Mouse (Mus musculus) ES-E14 (cell line): ENCODE data around the gene Tnnt3. TPM values are rescaled to one million over a fixed set of nuclear protein-coding genes. Genes with fewer than 3 reads are reported as not detected.

Experiments
- DNase-seq: peaks from one replicate; pipeline ENCODE4 v3.0.0-alpha.2; 2013; ENCODE audit warnings: low read depth, low spot score
- H3K27ac ChIP-seq: 2 replicates; pipeline ENCODE4 v1.5.1; 2012; ENCODE audit warnings: low read depth, mild to moderate bottlenecking, low read length, moderate library complexity, mixed read lengths; ENCODE audit not compliant: poor library complexity, insufficient read depth, severe bottlenecking
- H3K36me3 ChIP-seq: 2 replicates; pipeline ENCODE4 v1.6.1; 2012; ENCODE audit warnings: mild to moderate bottlenecking, low read length, moderate library complexity, mixed read lengths; ENCODE audit not compliant: control insufficient read depth, poor library complexity, insufficient read depth, severe bottlenecking
- H3K4me1 ChIP-seq, 2 experiments: fragments of 150-350 bp in 1 of 2; sonication (generic) in 1 of 2; 2 replicates each; pipeline ENCODE4 v1.6.1; 2012; ENCODE audit warnings: low read length in 2 of 2, mild to moderate bottlenecking in 1 of 2, mixed read lengths in 1 of 2; ENCODE audit not compliant: control insufficient read depth in 2 of 2, insufficient read depth in 2 of 2, poor library complexity in 1 of 2
- H3K4me3 ChIP-seq, 2 experiments: fragments of 150-350 bp in 1 of 2; sonication (generic) in 1 of 2; 2 replicates each; pipeline ENCODE4 v1.5.1; 2012; ENCODE audit warnings: low read length in 2 of 2, low read depth in 1 of 2, mild to moderate bottlenecking in 1 of 2, mixed read lengths in 1 of 2; ENCODE audit not compliant: insufficient read depth in 1 of 2, poor library complexity in 1 of 2, severe bottlenecking in 1 of 2
- H3K9ac ChIP-seq: 2 replicates; pipeline ENCODE4 v1.6.1; 2012; ENCODE audit warnings: low read depth, mild to moderate bottlenecking, low read length, mixed read lengths; ENCODE audit not compliant: poor library complexity, insufficient read depth, severe bottlenecking
- H3K9me3 ChIP-seq: fragments of 150-350 bp; sonication (generic); 2 replicates; pipeline ENCODE4 v1.6.1; 2012; ENCODE audit warnings: low read depth, mild to moderate bottlenecking, low read length; ENCODE audit not compliant: control insufficient read depth, insufficient read depth
- CHD2 ChIP-seq: IDR thresholded peaks from 2 replicates; pipeline ENCODE4 v1.6.1; 2014; ENCODE audit warnings: mild to moderate bottlenecking, low read depth, low read length, inconsistent platforms
- HCFC1 ChIP-seq: IDR thresholded peaks from 2 replicates; pipeline ENCODE4 v1.6.1; 2012; ENCODE audit warnings: low read length, inconsistent platforms, borderline replicate concordance; ENCODE audit not compliant: insufficient read depth
- MAFK ChIP-seq: IDR thresholded peaks from 2 replicates; pipeline ENCODE4 v1.6.1; 2014; ENCODE audit warnings: mild to moderate bottlenecking, low read depth, low read length, inconsistent platforms; ENCODE audit not compliant: insufficient read depth
- ZC3H11A ChIP-seq: IDR thresholded peaks from 2 replicates; pipeline ENCODE4 v1.6.1; 2012; ENCODE audit warnings: low read depth, mild to moderate bottlenecking, inconsistent platforms, low read length, borderline replicate concordance
- ZNF384 ChIP-seq: IDR thresholded peaks from 2 replicates; pipeline ENCODE4 v1.6.1; 2012; ENCODE audit warnings: low read depth, low read length, inconsistent platforms
- in situ Hi-C, 2 experiments: fragments of 600-800 bp; cut with MboI; formaldehyde crosslinking; loops; one replicate each; pipeline ENCODE4 v1.15.1; 2025; ENCODE audit warnings: low sequenced_read_pairs in 2 of 2, inconsistent platforms in 1 of 2; ENCODE audit not compliant: unreplicated experiment in 2 of 2
- total RNA-seq: library from RNA; depleted of rRNA; stranded (reverse); fragments of 300-350 nt; gene quantifications from 2 replicates; pipeline ENCODE4 v1.2.3, GENCODE M21; 2012

The Tnnt3 gene
- total RNA-seq, 1 experiment: 6.4 TPM

DNA sequence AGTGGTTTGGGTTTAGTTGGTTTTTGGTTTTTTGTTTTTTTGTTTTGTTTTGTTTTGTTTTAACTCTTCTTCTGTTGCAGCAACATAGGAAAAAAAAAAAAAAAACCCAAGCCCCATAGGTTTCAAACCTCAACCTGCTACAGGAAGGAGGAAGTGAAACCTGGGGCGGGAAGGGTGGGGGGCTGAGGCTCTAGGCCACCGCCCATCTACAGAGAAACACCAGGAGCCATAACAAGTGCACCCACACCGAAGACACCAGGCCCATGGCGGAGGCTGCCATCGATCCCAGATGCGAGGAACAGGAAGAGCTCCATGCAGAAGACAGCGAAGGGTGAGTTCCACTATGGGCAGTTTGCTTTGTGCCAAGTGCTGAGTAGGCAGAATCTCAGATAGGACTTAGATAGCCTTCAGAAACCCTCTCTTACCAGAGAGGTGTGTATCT is 38.0 kb upstream of the Tnnt3 start, which contains the start of gene Lsp1:
TSS of gene Lsp1 (plus strand) at position 174 of the 442 bp plus-strand sequence.
- in situ Hi-C loops: no loop called here
- Histone ChIP-seq H3K27ac (no peak within 1 kb of the TSS), H3K9me3 (no peaks in the 10 kb centered on the region), H3K9ac (no peak within 1 kb of the TSS), H3K4me3 (no peak within 1 kb of the TSS), H3K36me3 (no peaks in the 10 kb centered on the region), H3K4me1 (no peaks in the 10 kb centered on the region)
- no peak for DNase-seq
- TF ChIP-seq CHD2 (no peak), MAFK (peak; percentile 78)

- Histone ChIP-seq H3K9me3 (no peaks in the 10 kb centered on the region), H3K27ac (no peak overlapping the region), H3K36me3 (no peaks in the 10 kb centered on the region), H3K4me1 (no peaks in the 10 kb centered on the region), H3K4me3 (no peak overlapping the region), H3K9ac (no peak overlapping the region)
- in situ Hi-C loops: no loop called here
- no peak for DNase-seq
- TF ChIP-seq CHD2 (no peak), ZNF384 (no peak), MAFK (no peak)
These were observed 37.2 kb upstream of the Tnnt3 start for GRCm38 (mm10) chr7:142461446-142461845.

GRCm38 (mm10) chr7:142462190-142462589 is 36.4 kb upstream of the Tnnt3 start:
- TF ChIP-seq CHD2: no peak
- TF ChIP-seq ZNF384: no peak
- TF ChIP-seq MAFK: no peak
- DNase-seq: no peak
- in situ Hi-C loops: no loop called here
- Histone ChIP-seq H3K4me3 (no peak overlapping the region), H3K36me3 (no peaks in the 10 kb centered on the region), H3K9ac (no peak overlapping the region), H3K27ac (no peak overlapping the region), H3K4me1 (no peaks in the 10 kb centered on the region), H3K9me3 (no peaks in the 10 kb centered on the region)

DNA sequence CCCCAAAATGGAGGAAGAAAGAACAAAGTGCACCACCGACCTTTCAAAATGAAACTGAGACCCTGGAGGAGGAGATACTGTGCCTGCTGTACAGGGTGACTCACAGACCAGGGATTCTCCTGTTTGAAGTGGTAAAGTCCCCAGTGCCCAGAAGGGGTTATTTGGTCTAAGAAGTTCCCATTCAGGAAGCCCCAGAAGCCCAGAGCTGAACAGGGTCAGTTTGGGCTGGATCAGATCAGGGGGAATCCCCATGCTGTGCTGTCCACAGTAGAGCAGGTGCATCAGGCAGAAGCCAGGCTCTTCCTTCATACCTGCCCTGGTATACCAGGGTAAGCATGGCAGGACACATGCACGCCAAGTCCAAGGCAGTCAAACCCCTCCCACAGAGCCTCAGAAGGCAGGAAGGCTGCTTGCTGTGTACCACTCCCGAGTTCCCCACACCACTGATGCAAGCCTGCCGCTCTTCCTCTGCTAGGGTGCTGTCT is 36.0 kb upstream of the Tnnt3 start:
- TF ChIP-seq ZC3H11A: no peak
- no peak for TF ChIP-seq HCFC1
- no peak for TF ChIP-seq CHD2
- no peaks in the 10 kb centered on the region for H3K9me3 ChIP-seq
- no peaks in the 10 kb centered on the region for H3K36me3 ChIP-seq
- no peaks in the 10 kb centered on the region for H3K4me1 ChIP-seq
- H3K9ac ChIP-seq: no peak overlapping the region
- H3K27ac ChIP-seq: no peak overlapping the region
- no peak overlapping the region for H3K4me3 ChIP-seq
- no peak for DNase-seq
- in situ Hi-C loops: no loop called here

DNA sequence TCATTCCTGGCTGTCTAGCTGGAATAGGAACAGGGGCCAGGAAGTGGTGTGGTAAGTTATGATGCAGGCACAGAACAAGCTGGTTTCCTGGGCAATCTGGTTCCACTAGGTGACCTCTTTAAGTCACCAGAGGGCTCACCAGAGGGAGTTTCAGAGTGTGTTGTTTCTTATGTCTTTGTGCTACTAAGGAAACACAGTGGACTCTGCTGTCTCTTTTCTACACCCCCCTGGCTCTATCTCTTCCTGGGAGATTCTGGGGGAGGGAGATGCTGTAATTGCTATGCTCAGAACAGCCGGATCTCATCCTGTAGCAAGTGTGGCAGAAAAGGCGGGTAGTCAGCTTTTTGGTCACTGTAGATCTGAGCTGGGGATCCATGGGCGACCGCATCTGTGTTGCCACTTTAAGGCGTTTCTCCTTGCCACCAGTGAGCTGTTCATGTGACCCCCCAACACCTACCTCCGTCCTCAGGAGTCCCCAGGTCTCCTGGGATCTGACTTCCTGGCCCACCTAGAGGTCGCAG is 28.4 kb upstream of the Tnnt3 start:
- peaks cover 0 to 3% of the 10 kb centered on the region in 2 experiments; a peak in 1 of 4 replicates for H3K4me1 ChIP-seq
- no peak overlapping the region for H3K4me3 ChIP-seq
- no peaks in the 10 kb centered on the region for H3K36me3 ChIP-seq
- no peak overlapping the region for H3K27ac ChIP-seq
- no peaks in the 10 kb centered on the region for H3K9me3 ChIP-seq
- in situ Hi-C loops: no loop called here
- no peak overlapping the region for H3K9ac ChIP-seq
- DNase-seq: no peak
- TF ChIP-seq ZC3H11A (no peak), HCFC1 (no peak), CHD2 (no peak), ZNF384 (no peak), MAFK (no peak)
